Mouse (Mus musculus): ENCODE measurements around the gene Taf5. TPM values are rescaled to one million over a fixed set of nuclear protein-coding genes. Genes with fewer than 3 reads are reported as not detected.
A peak's percentile ranks its signal among the peaks of the same experiment; 100 is the strongest.

The Taf5 gene
- polyA plus RNA-seq, 1 experiment from 2014 or later: 7.2 TPM

DNA sequence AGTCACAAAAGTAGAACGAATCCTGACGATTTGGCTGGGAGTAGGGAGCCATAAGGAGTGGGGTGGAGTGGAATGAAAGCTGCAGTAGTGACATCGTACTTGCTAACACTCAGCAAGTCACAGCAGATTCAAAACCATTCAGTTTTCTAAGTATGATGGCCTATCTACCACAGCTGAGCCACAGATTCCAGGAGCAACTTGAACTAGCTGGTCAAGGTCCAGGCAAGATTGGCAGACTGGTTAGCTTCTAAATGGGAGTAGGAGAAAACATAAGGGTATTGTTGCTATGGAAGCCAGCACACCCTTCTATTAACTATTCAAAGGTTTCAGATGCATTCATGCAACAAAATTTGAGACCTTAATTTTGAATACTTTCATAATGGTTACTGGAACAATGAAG, 20.7 kb downstream of the Taf5 start:
- Histone ChIP-seq H3K4me3 (no peak overlapping the region), H3K36me3 (replicated peaks) (peaks cover 58% of the 10 kb centered on the region), H3K4me1 (peaks cover 23% of the 10 kb centered on the region), H3K27ac (replicated peaks) (no peak overlapping the region), H3K27me3 (replicated peaks; ENCODE audit: low read depth, poor library complexity, severe bottlenecking) (no peaks in the 10 kb centered on the region), H3K9me3 (no peaks in the 10 kb centered on the region)
- WGBS: 87% methylated on average over 3 of the region's 3 CpGs
- no peak for DNase-seq (ENCODE audit: low spot score)

DNA sequence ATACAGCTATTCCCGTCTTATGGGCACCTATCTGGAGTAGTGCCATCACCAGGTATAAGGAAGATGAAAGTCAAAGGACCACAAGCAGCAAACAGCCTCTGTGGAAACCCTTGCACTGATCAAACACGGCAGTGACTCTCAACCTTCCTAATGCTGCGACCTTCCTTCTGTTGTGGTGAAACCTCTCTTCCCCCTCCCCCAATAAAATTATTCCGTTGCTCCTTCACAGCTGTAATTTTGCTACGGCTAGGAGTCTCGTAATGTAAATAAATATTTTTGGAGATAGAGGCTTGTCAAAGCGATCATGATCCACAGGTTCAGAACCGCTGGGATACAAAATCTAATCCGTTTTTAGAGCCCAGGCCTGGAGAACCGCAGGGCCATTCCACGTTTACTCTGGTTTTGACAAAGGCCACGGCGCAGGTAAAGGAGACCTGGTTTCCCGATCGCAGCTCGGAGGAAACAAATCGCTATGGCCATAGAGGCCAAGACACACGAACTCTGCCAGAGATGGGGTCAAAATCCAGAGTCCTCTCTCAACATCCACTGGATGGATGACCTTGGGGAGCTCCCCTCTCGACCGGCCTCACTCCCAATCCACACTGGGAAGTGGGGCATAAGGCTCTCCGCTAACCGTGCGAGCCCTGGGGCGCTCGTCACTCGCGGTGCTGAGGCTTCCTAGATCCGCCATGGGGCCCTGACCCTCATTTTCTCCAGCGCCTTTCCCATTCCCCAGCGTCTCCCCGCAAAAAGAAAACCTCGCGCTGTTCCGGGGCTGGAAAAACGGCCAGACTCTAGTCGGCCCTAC, 22.4 kb downstream of the Taf5 start:
- WGBS: 3% methylated on average over 36 of the region's 36 CpGs
- H3K27ac ChIP-seq (replicated peaks): peak overlapping the region; percentile 91
- H3K9me3 ChIP-seq: no peaks in the 10 kb centered on the region
- peak overlapping the region; percentile 87 for H3K4me3 ChIP-seq
- no peaks in the 10 kb centered on the region for H3K27me3 ChIP-seq (replicated peaks; ENCODE audit: low read depth, poor library complexity, severe bottlenecking)
- no peak for DNase-seq (ENCODE audit: low spot score)
- H3K36me3 ChIP-seq (replicated peaks): peaks cover 58% of the 10 kb centered on the region
- peaks cover 23% of the 10 kb centered on the region for H3K4me1 ChIP-seq

DNA sequence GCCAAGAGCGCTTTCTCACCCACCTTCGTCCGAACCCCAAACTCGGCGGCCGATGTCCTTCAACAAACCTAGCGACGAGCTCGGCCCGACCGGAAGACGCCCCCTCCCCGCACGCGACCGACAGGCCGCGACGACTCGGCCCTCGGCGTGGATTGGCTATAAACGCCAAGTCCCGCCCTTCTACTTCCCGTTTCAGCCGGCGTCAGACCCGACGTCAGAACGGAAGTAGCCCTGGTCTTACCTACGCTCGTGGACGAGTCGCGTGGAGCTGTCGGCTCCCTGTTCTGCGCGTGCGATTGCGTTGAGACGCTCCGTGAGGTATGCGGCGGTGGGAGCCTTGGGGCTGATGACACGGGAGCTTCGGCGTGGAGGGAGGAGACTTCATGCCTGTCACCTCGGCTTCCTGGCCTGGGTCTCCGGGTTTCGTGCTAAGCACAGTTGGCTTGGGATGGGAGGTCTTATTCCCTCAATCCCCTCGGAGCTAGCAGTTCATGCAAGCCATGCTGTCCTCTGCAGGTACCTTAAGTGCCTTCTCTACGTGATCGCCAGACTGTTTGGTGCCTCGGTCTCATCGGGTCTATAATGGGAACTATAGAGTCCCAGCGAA, 23.1 kb downstream of the Taf5 start, which contains the start of the genes Usmg5 and Pdcd11:
Gene Usmg5 (minus strand): TSS at position 98 of the 607 bp plus-strand sequence.
Gene Pdcd11 (plus strand): TSS at position 219 of the 607 bp plus-strand sequence.
- H3K27me3 ChIP-seq (replicated peaks; ENCODE audit: low read depth, poor library complexity, severe bottlenecking): no peaks in the 10 kb centered on the region
- H3K27ac ChIP-seq (replicated peaks): peak within 1 kb of the TSS; percentile 91
- peaks cover 58% of the 10 kb centered on the region for H3K36me3 ChIP-seq (replicated peaks)
- no peaks in the 10 kb centered on the region for H3K9me3 ChIP-seq
- peaks cover 23% of the 10 kb centered on the region for H3K4me1 ChIP-seq
- under 1% methylated on average over 56 of the region's 56 CpGs for WGBS
- H3K4me3 ChIP-seq: peak within 1 kb of the TSS; percentile 87
- peak; percentile 96 for DNase-seq (ENCODE audit: low spot score)

DNA sequence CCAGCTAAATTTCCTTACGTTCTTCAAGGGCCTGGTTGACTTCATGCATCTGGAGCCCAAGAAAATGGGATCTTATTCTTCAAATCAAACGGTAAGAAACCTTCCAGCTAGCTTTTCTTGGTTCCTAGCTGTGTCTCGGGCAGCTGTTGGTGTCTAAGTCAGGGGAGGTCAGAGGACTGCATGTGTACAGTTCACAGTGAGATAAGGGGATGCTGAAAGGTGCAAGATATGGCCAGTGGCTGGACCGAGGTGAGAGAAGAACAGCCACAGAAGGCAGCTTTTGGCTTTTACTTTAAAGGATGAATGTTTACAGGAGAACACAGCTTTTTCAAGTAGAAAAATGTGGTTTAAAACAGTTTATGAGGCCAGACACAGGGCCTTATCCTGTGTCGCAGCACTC, 33.5 kb downstream of the Taf5 start:
- no peaks in the 10 kb centered on the region for H3K4me1 ChIP-seq
- no peaks in the 10 kb centered on the region for H3K9me3 ChIP-seq
- H3K36me3 ChIP-seq (replicated peaks): peaks cover 100% of the 10 kb centered on the region
- DNase-seq (ENCODE audit: low spot score): no peak
- no peaks in the 10 kb centered on the region for H3K27me3 ChIP-seq (replicated peaks; ENCODE audit: low read depth, poor library complexity, severe bottlenecking)
- no peak overlapping the region for H3K27ac ChIP-seq (replicated peaks)
- WGBS: 89% methylated on average over 5 of the region's 5 CpGs
- no peak overlapping the region for H3K4me3 ChIP-seq

DNA sequence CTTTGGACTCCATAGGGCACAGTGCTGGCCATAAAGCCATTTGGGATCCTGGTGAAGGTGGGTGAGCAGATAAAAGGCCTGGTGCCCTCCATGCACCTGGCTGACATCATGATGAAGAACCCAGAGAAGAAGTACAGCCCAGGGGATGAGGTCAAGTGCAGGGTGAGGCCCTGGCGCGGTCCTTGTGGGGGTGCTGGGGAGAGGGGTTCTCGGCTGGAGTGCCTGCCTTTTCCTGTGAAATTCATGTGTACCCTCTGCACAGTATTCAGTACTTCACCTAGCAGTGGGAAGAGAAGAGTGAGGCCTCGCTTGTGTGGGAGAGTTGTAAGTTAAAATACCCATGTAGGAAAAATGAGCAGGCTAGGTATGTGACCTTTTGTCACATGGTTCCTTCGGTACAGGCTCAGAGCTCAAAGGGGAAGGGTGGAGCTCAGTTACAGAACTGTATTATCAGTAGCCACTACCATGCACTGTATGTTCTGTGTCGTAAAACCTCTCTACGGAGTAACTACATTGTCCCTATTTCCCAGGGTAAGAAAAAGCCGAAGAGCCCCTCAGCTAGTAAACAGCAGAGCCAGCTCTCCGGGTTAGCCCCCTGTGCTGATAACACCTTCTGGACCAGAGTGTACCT, 37.2 kb downstream of the Taf5 start:
- Histone ChIP-seq H3K36me3 (replicated peaks) (peaks cover 100% of the 10 kb centered on the region), H3K27me3 (replicated peaks; ENCODE audit: low read depth, poor library complexity, severe bottlenecking) (no peaks in the 10 kb centered on the region), H3K4me3 (no peak overlapping the region), H3K27ac (replicated peaks) (no peak overlapping the region), H3K9me3 (no peaks in the 10 kb centered on the region), H3K4me1 (no peaks in the 10 kb centered on the region)
- 93% methylated on average over 9 of the region's 9 CpGs for WGBS
- no peak for DNase-seq (ENCODE audit: low spot score)

DNA sequence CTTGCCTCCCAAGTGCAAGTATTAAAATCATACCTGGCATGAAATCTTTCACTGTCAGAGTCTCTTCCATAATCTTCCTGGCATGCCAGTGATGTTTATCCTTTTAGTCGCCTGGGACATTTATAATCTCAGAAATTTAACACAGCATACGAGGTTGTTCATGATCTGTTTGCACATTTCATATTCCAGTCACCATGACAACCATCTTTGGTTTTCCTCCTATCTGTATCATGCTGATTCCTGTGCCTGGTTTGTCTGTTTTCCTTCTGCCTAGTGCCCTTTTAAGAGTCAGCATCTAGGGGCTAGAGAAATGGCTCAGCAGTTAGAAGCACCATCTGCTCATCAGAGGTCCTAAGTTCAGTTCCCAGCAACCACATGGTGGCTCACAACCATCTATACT, 51.1 kb downstream of the Taf5 start:
- 88% methylated on average over 2 of the region's 2 CpGs for WGBS

DNA sequence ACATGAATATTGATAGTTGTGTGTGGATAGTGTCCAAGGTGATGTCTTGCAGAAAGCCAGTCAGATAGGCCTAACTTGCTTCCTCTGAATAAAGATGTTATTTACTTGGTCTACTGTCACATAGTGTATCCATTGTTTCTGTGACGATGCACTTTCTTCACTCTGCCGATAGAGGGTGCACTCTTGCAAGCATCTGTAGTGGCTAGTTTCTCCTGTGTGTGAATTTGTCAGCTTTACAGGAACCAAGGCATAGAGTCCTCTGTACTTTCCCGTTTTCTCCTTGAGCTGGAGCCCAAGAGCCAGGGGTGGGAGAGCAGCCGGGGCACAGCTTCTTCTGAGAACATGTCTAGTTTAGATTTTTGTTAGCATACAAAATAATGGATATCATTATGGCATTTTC, 53.5 kb downstream of the Taf5 start:
- peaks cover 92% of the 10 kb centered on the region for H3K36me3 ChIP-seq (replicated peaks)
- no peak for DNase-seq (ENCODE audit: low spot score)

More for the DNA sequence above, 51.1 kb downstream of the Taf5 start:
- no peaks in the 10 kb centered on the region for H3K27me3 ChIP-seq (replicated peaks; ENCODE audit: low read depth, poor library complexity, severe bottlenecking)
- DNase-seq (ENCODE audit: low spot score): no peak
- H3K4me1 ChIP-seq: no peaks in the 10 kb centered on the region
- H3K9me3 ChIP-seq: no peaks in the 10 kb centered on the region
- no peak overlapping the region for H3K27ac ChIP-seq (replicated peaks)
- H3K4me3 ChIP-seq: no peak overlapping the region
- H3K36me3 ChIP-seq (replicated peaks): peaks cover 92% of the 10 kb centered on the region

DNA sequence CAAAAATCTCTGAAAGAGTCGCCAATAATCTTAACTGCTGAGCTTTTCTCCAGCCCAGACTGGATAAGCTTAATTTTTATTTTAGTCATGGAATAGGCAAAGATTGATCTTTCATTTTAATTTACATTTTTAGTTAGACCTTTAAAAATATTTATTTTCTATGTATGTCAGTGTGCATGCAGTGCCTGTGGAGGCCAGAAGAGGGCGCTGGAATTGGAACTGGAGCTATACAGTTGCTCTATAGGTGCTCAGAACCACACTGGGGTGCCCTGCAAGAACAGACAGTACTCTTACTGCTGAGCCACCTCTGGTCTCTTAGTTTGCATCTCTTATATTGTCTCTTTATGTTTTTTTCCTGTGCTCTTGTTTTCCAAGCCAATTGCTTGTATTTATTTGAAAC, 55.3 kb downstream of the Taf5 start:
- Histone ChIP-seq H3K4me1 (no peaks in the 10 kb centered on the region), H3K4me3 (no peak overlapping the region), H3K27me3 (replicated peaks; ENCODE audit: low read depth, poor library complexity, severe bottlenecking) (no peaks in the 10 kb centered on the region), H3K36me3 (replicated peaks) (peaks cover 92% of the 10 kb centered on the region), H3K27ac (replicated peaks) (no peak overlapping the region), H3K9me3 (no peaks in the 10 kb centered on the region)
- DNase-seq (ENCODE audit: low spot score): peak; percentile 53
- 25% methylated on average over 2 of the region's 2 CpGs for WGBS

More for the DNA sequence above, 53.5 kb downstream of the Taf5 start:
- Histone ChIP-seq H3K27me3 (replicated peaks; ENCODE audit: low read depth, poor library complexity, severe bottlenecking) (no peaks in the 10 kb centered on the region), H3K9me3 (no peaks in the 10 kb centered on the region), H3K4me3 (no peak overlapping the region), H3K4me1 (no peaks in the 10 kb centered on the region), H3K27ac (replicated peaks) (no peak overlapping the region)
- whole genome bisulfite sequencing: 46% methylated on average over 4 of the region's 4 CpGs

DNA sequence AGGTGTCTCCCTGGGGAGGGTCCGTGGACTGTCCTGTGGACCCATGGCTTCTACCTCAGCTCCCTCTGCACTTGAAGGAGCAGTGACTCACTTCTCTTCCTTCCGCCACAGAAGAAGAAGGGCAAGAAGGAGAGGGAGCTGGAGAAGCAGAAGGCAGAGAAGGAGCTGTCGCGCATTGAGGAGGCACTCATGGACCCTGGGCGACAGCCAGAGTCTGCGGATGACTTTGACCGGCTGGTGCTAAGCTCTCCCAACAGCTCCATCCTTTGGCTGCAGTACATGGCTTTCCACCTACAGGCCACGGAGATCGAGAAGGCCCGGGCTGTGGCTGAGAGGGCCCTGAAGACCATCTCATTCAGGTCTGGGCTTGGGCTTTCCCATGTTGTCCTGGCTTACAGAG, 60.6 kb downstream of the Taf5 start:
- Histone ChIP-seq H3K27me3 (replicated peaks; ENCODE audit: low read depth, poor library complexity, severe bottlenecking) (no peaks in the 10 kb centered on the region), H3K9me3 (no peaks in the 10 kb centered on the region), H3K4me3 (no peak overlapping the region), H3K36me3 (replicated peaks) (peaks cover 99% of the 10 kb centered on the region), H3K4me1 (no peaks in the 10 kb centered on the region), H3K27ac (replicated peaks) (no peak overlapping the region)
- WGBS: 97% methylated on average over 10 of the region's 10 CpGs
- no peak for DNase-seq (ENCODE audit: low spot score)

DNA sequence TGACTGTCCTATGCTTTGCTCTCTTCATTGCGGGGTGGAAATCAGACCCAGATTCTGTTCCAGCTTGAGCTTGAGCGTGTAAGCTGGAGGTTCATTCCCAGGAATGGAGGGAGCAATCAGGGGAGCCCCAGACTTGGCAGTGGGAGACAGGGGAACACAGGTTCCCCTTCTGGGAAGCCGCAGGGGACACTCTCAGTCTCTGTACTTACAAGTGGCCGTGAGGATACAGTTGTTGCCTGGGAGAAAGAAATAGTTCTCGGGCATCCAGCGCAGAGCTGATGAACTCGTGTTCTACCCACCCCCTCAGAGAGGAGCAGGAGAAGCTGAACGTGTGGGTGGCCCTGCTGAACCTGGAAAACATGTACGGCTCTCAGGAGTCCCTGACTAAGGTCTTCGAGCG, 61.3 kb downstream of the Taf5 start:
- Histone ChIP-seq H3K9me3 (no peaks in the 10 kb centered on the region), H3K4me1 (no peaks in the 10 kb centered on the region), H3K27me3 (replicated peaks; ENCODE audit: low read depth, poor library complexity, severe bottlenecking) (no peaks in the 10 kb centered on the region), H3K4me3 (no peak overlapping the region), H3K36me3 (replicated peaks) (peaks cover 100% of the 10 kb centered on the region), H3K27ac (replicated peaks) (no peak overlapping the region)
- no peak for DNase-seq (ENCODE audit: low spot score)
- 92% methylated on average over 11 of the region's 11 CpGs for WGBS

DNA sequence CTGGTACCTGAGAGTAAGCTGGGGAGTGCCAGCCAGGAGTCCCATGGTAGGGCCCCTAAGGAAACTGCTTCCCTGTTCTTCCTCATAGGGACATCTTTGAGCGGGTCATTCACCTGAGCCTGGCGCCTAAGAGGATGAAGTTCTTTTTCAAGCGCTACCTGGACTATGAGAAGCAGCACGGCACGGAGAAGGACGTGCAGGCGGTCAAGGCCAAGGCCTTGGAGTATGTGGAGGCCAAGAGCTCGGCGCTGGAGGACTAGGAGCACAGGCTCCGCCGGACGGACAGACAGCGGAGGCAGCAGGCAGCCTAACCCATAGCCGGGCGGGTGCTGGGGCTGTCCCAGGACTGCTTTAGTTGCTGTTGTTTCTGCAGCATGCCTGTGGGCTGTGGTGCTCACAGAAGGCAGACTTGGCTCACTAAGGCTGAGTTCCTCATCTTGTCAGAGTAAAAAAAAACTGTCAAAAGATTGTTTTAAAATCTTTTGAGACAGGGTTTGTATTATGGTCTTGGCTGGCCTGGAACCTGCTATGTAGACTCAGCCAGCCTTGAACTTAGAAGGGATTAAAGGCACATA, 63.1 kb downstream of the Taf5 start:
- H3K4me1 ChIP-seq: peaks cover 1% of the 10 kb centered on the region; the same call in 1 of the 2 replicates
- 96% methylated on average over 15 of the region's 15 CpGs for WGBS
- H3K27ac ChIP-seq (replicated peaks): no peak overlapping the region
- no peaks in the 10 kb centered on the region for H3K9me3 ChIP-seq
- DNase-seq (ENCODE audit: low spot score): no peak
- no peak overlapping the region for H3K4me3 ChIP-seq
- peaks cover 95% of the 10 kb centered on the region for H3K36me3 ChIP-seq (replicated peaks)
- H3K27me3 ChIP-seq (replicated peaks; ENCODE audit: low read depth, poor library complexity, severe bottlenecking): no peaks in the 10 kb centered on the region

Data from embryonic facial prominence, embryonic 10.5 days (tissue).